Mouse (Mus musculus) liver, adult 2 months (tissue): ENCODE data around the gene Ifitm1.

ENCODE experiments used
- CTCF ChIP-seq: fragments of 200-500 bp; IDR thresholded peaks from 2 replicates; pipeline ENCODE4 v1.5.1; 2011; ENCODE audit warnings: low read depth, low read length, control low read depth
- POLR2A ChIP-seq: fragments of 200-500 bp; IDR thresholded peaks from 2 replicates; pipeline ENCODE4 v1.6.1; 2011; ENCODE audit warnings: low read length, control low read depth; ENCODE audit not compliant: insufficient read depth; ENCODE audit errors: extremely low read depth

- TF ChIP-seq POLR2A (no peak), CTCF (no peak)
Observed at GRCm38 (mm10) chr7:140942811-140943210, 24.2 kb upstream of the Ifitm1 start.
